Mouse (Mus musculus) layer of hippocampus, adult 9-10 months (tissue): ENCODE results near the gene Klhl7.

ENCODE experiments used
- DNase-seq: peaks from one replicate; pipeline ENCODE4 v3.0.0; 2022; ENCODE audit warnings: low spot score

Klhl7 gene

GRCm38 (mm10) chr5:24100106-24100809, at the start of gene Klhl7:
Klhl7 (plus strand) TSS chr5:24100605.
- no peak for DNase-seq

GRCm38 (mm10) chr5:24051755-24052675, 48.4 kb upstream of the Klhl7 start:
- DNase-seq = no peak

GRCm38 (mm10) chr5:24053245-24054190, 46.9 kb upstream of the Klhl7 start:
- no peak for DNase-seq

GRCm38 (mm10) chr5:24054382-24054781, 46.0 kb upstream of the Klhl7 start:
- no peak for DNase-seq

DNA sequence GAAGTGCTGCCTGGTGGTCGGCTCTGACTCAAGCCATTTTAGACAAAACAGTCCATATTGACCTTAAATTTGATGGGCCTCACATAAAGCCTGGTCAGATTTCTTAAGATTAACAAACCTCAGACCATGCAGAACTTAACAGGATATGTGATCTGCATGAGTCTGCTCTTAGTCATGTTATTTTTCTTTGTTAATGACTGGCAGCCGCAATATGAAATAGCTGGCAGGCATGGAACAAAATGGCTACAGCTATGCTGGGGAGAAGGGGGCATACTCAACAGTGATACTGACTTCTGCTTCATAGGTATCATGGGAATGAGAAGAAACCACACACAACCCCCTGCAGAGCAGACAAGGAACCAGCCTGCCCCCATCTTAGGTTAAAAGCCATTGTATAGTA, 43.5 kb upstream of the Klhl7 start:
- DNase-seq = no peak

GRCm38 (mm10) chr5:24057592-24057991, 42.8 kb upstream of the Klhl7 start:
- DNase-seq = no peak

DNA sequence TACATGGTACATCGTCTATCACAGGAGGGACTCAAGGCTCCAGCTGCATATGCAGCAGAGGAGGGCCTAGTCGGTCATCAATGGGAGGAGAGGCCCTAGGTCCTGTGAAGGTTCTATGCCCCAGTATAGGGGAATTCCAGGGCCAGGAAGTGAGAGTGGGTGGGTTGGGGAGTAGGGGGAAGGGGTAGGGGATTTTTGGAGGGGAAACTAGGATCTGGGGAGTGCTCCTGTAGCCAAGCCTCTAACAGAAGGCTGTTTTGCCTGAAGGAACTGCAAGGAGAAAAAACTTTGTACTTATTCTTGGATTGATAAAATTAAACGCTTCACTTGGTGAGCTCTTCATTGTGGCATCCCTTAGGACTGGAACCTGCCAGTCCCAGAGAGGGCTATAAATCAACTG, 39.5 kb upstream of the Klhl7 start:
- DNase-seq = no peak

DNA sequence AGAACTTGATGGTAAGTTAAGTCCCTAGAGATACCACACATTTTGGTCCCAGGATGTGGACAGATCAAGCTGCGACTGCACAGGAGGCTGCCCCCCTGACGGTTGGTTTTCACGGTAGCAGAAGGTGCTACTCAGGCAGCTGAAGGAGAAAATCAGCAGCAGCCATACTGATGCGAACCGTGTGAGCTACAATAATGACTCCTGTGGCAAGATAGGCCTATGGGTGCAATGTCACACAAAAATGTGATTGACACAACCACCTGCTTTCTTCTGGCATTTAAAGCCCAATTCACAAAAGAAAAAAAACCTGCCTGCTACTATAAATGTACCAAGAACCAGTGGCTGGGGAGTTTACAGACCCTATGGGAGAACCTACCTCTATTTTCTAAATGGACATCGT, 37.4 kb upstream of the Klhl7 start:
- DNase-seq = no peak

GRCm38 (mm10) chr5:24063545-24063944, 36.9 kb upstream of the Klhl7 start:
- DNase-seq = no peak

DNA sequence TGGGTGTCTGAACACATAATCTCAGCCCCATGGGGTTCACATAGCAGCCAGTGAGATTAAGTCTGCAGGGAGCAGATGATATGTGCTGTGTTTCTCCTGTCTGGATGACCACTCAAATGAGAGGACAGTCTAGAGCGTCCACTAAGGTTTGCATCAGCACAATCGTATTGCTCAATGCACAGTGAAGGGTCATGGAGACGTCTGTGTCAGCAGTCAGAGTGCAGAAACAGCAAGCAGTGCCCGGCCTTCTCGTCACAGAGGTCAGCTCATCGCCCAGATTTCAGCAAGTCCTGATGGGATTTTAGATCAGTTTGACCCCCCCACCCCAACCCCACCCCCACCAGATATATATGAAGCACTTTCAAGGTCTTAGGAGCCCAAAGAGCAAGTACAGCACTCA, 31.4 kb upstream of the Klhl7 start:
- no peak for DNase-seq

GRCm38 (mm10) chr5:24072031-24072430, 28.4 kb upstream of the Klhl7 start:
- DNase-seq = no peak

DNA sequence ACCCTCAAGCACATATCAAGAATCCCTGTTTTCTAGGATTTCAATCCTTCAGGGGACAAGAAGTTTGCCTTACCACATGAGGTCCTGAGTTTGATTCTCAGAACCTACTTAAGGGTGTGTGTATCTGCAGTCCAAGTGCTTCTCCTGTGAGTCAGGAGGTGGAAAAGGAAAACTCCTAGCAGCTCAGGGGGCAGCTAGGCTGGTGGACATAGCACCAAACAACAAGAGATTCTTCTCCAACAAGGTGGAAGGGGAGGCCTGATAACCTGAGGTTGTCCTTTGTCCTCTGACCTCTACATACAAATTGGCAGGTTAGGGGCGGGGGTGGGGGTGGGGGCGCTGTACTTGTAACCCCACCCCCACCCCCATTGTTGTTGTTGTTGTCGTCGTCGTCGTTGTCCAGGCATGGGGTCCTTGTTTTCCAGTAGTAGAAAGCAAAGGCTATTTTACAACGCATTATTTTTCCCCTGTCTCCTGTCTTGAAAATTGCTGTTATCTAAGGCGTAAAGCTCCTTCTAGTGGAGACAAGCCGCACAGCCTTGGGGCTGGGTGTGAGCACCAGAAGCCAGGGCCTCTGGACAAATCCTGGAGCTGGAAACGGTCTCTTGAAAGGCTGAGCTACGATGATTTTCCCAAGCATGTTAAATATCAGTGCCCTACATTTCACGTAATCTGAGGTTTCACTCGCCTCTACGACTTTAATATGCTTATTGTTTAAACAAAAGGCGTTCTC, 23.3 kb upstream of the Klhl7 start:
- DNase-seq = no peak

- DNase-seq = no peak
Observed at GRCm38 (mm10) chr5:24077739-24078306, 22.6 kb upstream of the Klhl7 start.

- DNase-seq = no peak
Observed at GRCm38 (mm10) chr5:24078420-24079179, 21.8 kb upstream of the Klhl7 start.

DNA sequence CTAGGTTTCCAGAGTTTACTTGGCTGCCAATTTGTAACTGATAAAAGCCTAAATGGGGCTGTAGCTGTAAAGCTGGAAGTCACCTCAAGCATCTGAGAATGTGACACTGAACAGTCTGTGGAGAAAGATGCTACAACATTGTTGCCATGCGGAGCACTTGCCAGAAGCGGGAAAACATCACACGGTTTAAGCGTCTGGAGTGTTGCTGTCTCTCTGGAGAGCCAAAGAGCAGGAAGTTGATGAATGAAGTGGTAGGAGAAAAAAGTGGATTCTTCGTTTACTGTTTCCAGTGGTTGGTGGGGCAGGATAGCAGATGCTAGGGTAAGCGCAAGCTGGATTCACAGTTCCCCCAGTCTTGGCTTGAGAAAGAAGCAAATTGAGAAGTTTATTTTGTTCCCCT, 19.6 kb upstream of the Klhl7 start:
- DNase-seq = no peak

GRCm38 (mm10) chr5:24084835-24085234, 15.6 kb upstream of the Klhl7 start:
- no peak for DNase-seq

DNA sequence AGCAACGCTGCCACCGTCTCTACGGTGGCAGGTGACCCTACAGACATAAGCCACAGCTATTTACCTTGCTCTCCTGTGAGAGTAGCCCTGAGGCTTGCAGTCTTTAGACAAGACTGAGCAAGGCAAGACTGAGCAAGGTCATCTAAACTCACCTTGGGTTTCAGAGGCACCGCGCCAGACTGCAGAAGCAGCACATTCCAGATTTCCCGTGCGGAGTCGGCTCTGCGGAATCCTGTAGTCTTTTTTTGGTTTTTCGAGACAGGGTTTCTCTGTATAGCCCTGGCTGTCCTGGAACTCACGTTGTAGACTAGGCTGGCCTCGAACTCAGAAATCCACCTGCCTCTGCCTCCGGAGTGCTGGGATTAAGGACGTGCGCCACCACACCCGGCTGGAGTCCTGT, 14.2 kb upstream of the Klhl7 start:
- no peak for DNase-seq

DNA sequence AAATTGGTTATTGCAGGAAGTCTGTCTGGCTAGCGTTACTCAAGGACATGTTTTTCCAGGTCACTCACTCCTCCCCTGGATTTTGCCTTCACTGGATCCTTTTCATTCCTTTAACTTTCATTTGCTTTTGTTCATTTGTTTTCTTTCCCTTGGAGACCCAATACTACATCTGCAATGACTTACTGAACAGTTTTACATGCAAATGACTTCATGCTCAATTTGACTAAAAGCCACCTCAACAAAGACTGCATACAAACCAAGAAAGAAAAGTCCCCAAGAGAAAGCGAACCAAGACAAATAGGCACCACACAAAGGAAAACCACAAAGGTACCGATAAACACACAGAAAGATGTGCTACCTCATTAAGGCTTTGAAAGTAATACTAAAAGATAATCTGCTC, 13.5 kb upstream of the Klhl7 start:
- DNase-seq = no peak

DNA sequence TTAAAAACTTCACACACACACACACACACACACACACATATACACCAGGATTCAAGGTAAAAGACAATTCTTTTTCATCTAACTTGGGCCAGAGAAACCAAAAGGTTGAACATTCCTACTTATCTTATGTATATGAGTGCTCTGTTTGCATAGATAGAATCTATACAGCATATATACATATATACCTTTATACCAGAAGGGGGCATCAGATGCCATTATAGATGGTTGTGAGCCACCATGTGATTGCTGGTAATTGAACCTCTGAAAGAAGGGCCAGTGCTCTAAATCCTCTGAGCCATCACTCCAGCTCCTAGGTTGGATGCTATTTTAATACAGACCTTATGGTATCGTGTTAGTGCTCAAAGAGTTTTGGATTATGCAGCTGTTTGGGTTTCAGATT, 12.0 kb upstream of the Klhl7 start:
- DNase-seq = no peak

DNA sequence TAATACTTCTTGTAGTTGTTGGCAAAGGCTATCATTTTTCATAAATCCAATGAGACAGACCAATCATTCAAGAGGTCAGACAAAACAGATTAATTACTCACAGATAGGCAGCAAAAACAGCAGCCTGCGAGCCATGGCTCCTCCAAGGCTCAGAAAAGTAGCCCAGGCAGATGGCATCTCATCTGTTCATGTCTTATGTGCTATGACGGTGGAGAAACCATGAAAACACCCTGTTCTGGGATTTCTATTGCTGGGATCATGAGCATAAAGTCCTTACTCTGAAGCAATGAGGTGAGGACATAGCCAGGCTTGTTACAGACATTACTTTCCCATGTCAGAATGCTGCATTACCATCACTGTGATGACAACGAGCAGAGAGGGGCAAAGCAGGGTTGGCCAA, 7.9 kb upstream of the Klhl7 start:
- DNase-seq = no peak
